ENCODE assay signal across 27 mouse cellular contexts in the genomic region with DNA sequence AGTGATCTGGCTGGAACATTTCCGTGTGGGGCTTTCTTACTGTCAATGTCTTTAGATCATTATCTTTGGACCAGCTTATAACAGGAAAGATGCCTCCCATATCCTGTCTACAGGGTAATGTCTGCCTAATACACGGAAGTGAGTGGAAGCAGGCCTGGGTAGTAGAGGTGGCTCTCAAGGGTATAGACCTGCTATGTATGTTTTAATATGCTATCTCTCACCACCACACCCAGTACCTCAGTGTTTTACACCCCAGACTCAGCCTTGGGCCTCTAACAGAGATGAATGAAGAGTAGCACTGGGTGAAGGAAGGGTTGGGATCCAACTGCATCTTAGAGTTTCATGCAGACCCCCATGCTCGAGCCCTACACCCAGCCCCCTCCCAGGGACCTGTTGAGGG. TPM values are rescaled to one million over a fixed set of nuclear protein-coding genes. Genes with fewer than 3 reads are reported as not detected.
DNase-seq lines count a peak whose midpoint lies in the region; ATAC-seq and TF ChIP-seq lines count a peak whose summit lies in the region.
"Had no signal": no experiment of that assay in that cellular context is flagged by ENCODE, and none has a peak within 500 bp of the region (broad histone marks: within the 10 kb centered on the region; RNA-seq: fewer than 3 reads in every experiment).

No protein-coding gene starts in this region.

- 46% methylated on average over 3 of the region's 3 CpGs for WGBS in liver, embryonic 12.5 days (ENCODE audit: insufficient replicate concordance)
- 45% methylated on average over 3 of the region's 3 CpGs for WGBS in liver, embryonic 15.5 days (ENCODE audit: insufficient replicate concordance)
- 86% methylated on average over 3 of the region's 3 CpGs for WGBS in midbrain, embryonic 13.5 days

- peaks cover 73% of the 10 kb centered on the region for H3K4me1 ChIP-seq in liver, embryonic 12.5 days
- peaks cover 85% of the 10 kb centered on the region for H3K4me1 ChIP-seq in liver, embryonic 15.5 days (replicated peaks)
- no peaks in the 10 kb centered on the region for H3K4me1 ChIP-seq in midbrain, embryonic 13.5 days (replicated peaks)
- H3K4me1 ChIP-seq: hindbrain, embryonic 13.5 days had no signal

- ATAC-seq in liver, embryonic 12.5 days = peak; percentile 85
- peak; percentile 69 for ATAC-seq in liver, embryonic 15.5 days (ENCODE audit: insufficient read depth)
- no peak for ATAC-seq in midbrain, embryonic 13.5 days
- ATAC-seq: activated CD4-positive, CD25-positive, alpha-beta regulatory T cell, adult 4 months; forebrain, embryonic 13.5 days; forebrain, embryonic 16.5 days; hindbrain, embryonic 16.5 days had no signal

- H3K4me2 ChIP-seq in liver, embryonic 12.5 days = peak overlapping the region; percentile 37
- peak overlapping the region; percentile 18; the same call in 1 of the 2 replicates for H3K4me2 ChIP-seq in liver, embryonic 15.5 days
- no peak overlapping the region for H3K4me2 ChIP-seq in midbrain, embryonic 13.5 days (replicated peaks)
- H3K4me2 ChIP-seq: forebrain, embryonic 13.5 days; heart, embryonic 13.5 days; hindbrain, embryonic 13.5 days had no signal

- H3K4me3 ChIP-seq in liver, embryonic 12.5 days = no peak overlapping the region
- no peak overlapping the region for H3K4me3 ChIP-seq in liver, embryonic 15.5 days (replicated peaks)
- H3K4me3 ChIP-seq in layer of hippocampus, adult 2 months = no peak overlapping the region
- H3K4me3 ChIP-seq in midbrain, embryonic 13.5 days (replicated peaks) = no peak overlapping the region
- H3K4me3 ChIP-seq: forebrain, embryonic 10.5 days; forebrain, embryonic 13.5 days; heart, embryonic 13.5 days; hindbrain, embryonic 10.5 days; hindbrain, embryonic 13.5 days had no signal

- 0 out of 2 replicates have a peak, but pooled peaks cover 3% of the 10 kb centered on the region for H3K36me3 ChIP-seq in liver, embryonic 12.5 days
- H3K36me3 ChIP-seq in liver, embryonic 15.5 days (replicated peaks) = no peaks in the 10 kb centered on the region
- no peaks in the 10 kb centered on the region for H3K36me3 ChIP-seq in midbrain, embryonic 13.5 days
- H3K36me3 ChIP-seq: forebrain, embryonic 10.5 days; heart, embryonic 13.5 days; hindbrain, embryonic 10.5 days; hindbrain, embryonic 13.5 days had no signal

- H3K27me3 ChIP-seq in liver, embryonic 12.5 days (replicated peaks) = no peaks in the 10 kb centered on the region
- H3K27me3 ChIP-seq in liver, embryonic 15.5 days = no peaks in the 10 kb centered on the region
- no peaks in the 10 kb centered on the region for H3K27me3 ChIP-seq in midbrain, embryonic 13.5 days
- H3K27me3 ChIP-seq: forebrain, embryonic 13.5 days; heart, embryonic 13.5 days; hindbrain, embryonic 13.5 days had no signal

- TF ChIP-seq CTCF in layer of hippocampus, adult 2 months (conservative IDR thresholded peaks at IDR 0.05) = no peak

- DNase-seq in heart, adult 11 months = peak; percentile 73
- no peak for DNase-seq in heart, postnatal 25 days (ENCODE audit: low spot score)
- no peak for DNase-seq in thymus, postnatal 10 days (ENCODE audit: low spot score in 2 of 2)
- DNase-seq in layer of hippocampus, adult 2 months (ENCODE audit: low spot score in 2 of 2) = no peak
- DNase-seq: adrenal gland, adult 8-10 months; adrenal gland, postnatal 25 days; cerebellum, adult 11-12 months; cerebellum, adult 8-10 months; cerebellum, postnatal 10 days; cerebellum, postnatal 36 days; gastrocnemius, postnatal 10 days; gastrocnemius, postnatal 36 days; heart, adult 18-20 months; heart, postnatal 14 days had no signal

- peaks cover 6% of the 10 kb centered on the region; the same call in 1 of the 2 replicates for H3K9me3 ChIP-seq in liver, embryonic 12.5 days (replicated peaks)
- no peaks in the 10 kb centered on the region for H3K9me3 ChIP-seq in liver, embryonic 15.5 days (replicated peaks)
- H3K9me3 ChIP-seq in midbrain, embryonic 13.5 days = no peaks in the 10 kb centered on the region
- H3K9me3 ChIP-seq: forebrain, embryonic 10.5 days; forebrain, embryonic 13.5 days; heart, embryonic 13.5 days; hindbrain, embryonic 10.5 days; hindbrain, embryonic 13.5 days had no signal

- peak overlapping the region; percentile 56 for H3K9ac ChIP-seq in liver, embryonic 12.5 days
- H3K9ac ChIP-seq in liver, embryonic 15.5 days = no peak overlapping the region; the same call in 1 of the 2 replicates
- no peak overlapping the region for H3K9ac ChIP-seq in midbrain, embryonic 13.5 days (replicated peaks)
- H3K9ac ChIP-seq: forebrain, embryonic 13.5 days; heart, embryonic 13.5 days; hindbrain, embryonic 13.5 days had no signal

- H3K27ac ChIP-seq in liver, embryonic 12.5 days = peak overlapping the region; percentile 75
- peak overlapping the region; percentile 56 for H3K27ac ChIP-seq in liver, embryonic 15.5 days (replicated peaks)
- no peak overlapping the region for H3K27ac ChIP-seq in layer of hippocampus, adult 2 months
- H3K27ac ChIP-seq in midbrain, embryonic 13.5 days = no peak overlapping the region
- H3K27ac ChIP-seq: forebrain, embryonic 10.5 days; forebrain, embryonic 13.5 days; heart, embryonic 13.5 days; hindbrain, embryonic 10.5 days; hindbrain, embryonic 13.5 days had no signal

- intact Hi-C loops in heart, postnatal 25 days (cut with DNase I) = no loop called here

RNA-seq across cellular contexts. Expression of a gene that starts 23.3 kb away (rescaled TPM):
- not detected for total RNA-seq in heart, postnatal 25 days (2021)
- 0.05 TPM in 2 replicates for polyA plus RNA-seq in liver, embryonic 12.5 days (2016; fragmentation: Nextera tagmentation; extraction: Ambion mirVana)
- polyA plus RNA-seq in liver, embryonic 15.5 days (2015; fragmentation: Nextera tagmentation; extraction: Ambion mirVana) = 0.03 TPM in 1 of 2 replicates, not detected in the other
- total RNA-seq in layer of hippocampus, adult 2 months (2021) = 10 to 100 TPM; 68.5 to 71.3 TPM
- polyA plus RNA-seq in midbrain, embryonic 13.5 days (2015; fragmentation: Nextera tagmentation; extraction: Ambion mirVana) = 2.6 and 3.8 TPM in 2 replicates
- total RNA-seq: adrenal gland, postnatal 25 days; gastrocnemius, adult 18-20 months; gastrocnemius, postnatal 36 days; heart, adult 18-20 months; heart, postnatal 14 days had no signal
- polyA plus RNA-seq: activated CD4-positive, CD25-positive, alpha-beta regulatory T cell, adult 4 months; heart, embryonic 16.5 days had no signal

Comparison
In these comparisons a context has a peak if more than half of its experiments do, and no peak if none do; other contexts are left out.
1. H3K27ac ChIP-seq: peak in liver, embryonic 12.5 days (single experiment) and liver, embryonic 15.5 days (single experiment); none in layer of hippocampus, adult 2 months (single experiment) and midbrain, embryonic 13.5 days (single experiment).